Mouse (Mus musculus) kidney, postnatal 10 days (tissue): ENCODE results near the gene Adgra3.
A peak's percentile ranks its signal among the peaks of the same experiment; 100 is the strongest.

Experiments
- DNase-seq: peaks from one replicate; pipeline ENCODE4 v3.0.0; 2021; ENCODE audit warnings: mixed read lengths

Adgra3 gene

DNA sequence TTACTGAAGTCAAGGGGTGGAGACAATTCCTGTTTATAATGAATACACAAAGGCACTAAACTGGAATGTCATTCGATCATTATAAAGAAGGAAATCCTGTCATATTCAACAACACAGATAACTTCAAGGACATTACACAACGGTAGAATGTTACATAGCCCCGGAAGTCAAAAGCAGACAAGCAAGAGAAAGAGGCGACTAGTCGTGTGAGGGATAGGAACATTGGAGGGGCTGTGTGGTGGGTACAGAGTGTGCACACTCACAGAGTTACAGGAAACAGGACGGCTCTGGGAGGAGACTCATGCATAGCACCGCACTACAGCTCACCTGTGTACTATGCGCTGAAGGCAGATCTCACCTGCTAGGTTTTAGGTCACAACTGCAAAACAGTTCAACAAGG is 89.1 kb downstream of the Adgra3 start:
- DNase-seq, result no peak

DNA sequence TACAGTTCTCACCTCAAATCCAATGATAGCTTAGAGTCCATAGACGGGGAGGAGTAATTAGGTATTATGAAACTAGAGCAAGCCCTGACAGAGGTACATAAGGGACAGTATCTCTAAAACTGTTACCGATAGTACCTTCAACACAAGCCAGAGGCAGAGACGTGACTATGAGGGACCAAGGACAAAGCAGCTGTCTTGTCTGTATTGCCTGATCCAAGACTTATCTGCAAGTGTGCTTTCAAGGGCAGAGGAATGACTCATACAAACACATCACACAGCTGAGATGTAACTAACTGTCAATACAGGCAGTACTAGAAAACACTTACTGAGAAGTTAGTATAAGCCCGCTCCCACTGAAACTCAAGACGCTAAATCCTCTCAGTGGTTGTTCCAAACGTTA is 91.1 kb downstream of the Adgra3 start:
- no peak for DNase-seq

DNA sequence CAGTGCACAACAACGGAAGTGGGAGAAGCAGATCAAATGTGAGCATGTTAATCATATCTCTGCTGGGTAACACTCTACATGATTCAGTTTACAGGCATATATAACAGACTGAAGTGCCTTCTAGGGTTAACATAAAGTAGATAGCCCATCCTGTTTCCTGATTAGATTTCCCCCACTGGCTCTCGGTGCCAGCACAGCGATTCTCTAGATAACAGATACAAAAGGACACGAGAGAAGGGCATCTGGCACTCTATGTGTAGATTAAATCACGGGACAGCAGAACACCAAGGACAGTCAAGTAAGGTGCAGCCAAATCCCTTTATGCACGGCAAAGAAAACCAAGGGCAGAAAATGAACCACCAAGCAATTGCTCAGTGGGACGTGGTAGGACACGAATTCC is 93.0 kb downstream of the Adgra3 start:
- DNase-seq, result no peak

DNA sequence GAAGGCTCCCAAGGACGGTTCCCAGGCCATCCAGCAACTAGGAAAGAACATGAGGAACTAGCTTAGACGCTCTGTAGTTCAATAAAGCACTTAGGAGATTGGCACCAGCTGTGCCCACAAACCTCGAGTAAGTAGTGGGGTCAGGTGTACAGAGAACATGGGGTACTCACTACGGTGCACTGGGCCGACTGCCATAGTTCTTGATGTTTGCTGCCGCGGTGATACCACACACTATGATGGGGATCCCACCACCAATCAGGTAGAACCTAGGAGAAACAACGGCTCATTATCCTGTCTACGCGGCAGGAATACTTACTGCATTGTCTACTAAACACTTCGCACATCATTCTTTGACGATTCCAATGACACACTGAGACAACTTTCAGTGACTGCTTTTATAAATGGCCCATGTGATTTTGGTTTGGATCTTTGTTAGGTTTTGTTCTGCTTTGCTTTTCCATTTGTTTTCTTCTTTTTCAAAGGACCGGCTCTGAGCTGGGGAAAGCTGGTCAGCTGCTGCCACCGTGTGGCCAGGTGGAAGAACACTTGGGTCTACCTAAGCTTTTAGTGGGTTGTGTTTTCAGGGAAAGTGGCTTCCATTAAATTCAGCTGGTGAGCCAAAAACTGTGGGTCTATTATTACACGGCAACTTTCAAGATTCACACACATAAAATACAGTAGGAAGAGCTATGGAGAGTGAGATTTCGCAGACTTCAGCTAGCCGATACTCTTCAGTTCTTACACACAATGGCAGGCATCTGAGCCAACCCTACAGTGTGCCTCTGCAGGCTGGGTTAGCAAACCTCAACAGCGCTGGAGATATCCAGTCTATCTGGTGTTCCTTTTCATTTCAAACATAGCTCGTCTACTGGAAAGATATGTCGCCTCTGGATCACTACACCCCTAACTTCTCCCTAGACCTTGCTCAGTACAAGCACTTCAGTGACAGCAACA is 97.1 kb downstream of the Adgra3 start:
- peak; percentile 67 for DNase-seq

DNA sequence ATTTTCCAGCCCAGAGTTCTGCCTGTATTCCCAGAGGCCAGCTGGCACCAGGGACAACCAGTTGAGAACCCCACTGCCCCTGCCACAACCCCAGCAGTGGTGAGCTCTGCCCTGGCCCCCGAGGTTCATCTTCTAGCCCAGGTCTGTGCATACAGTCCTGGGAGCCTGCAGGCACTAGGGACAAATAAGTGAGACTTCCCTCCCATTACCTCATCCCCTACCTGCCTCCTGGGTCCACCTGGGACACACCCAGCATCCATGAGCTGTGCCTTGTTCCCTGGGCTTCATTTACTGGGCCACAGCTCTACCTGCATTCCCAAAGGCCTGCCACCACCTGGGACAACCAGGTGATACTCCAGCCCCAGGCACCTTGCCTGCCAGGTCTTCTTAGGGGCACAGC is 122.5 kb downstream of the Adgra3 start:
- no peak for DNase-seq

DNA sequence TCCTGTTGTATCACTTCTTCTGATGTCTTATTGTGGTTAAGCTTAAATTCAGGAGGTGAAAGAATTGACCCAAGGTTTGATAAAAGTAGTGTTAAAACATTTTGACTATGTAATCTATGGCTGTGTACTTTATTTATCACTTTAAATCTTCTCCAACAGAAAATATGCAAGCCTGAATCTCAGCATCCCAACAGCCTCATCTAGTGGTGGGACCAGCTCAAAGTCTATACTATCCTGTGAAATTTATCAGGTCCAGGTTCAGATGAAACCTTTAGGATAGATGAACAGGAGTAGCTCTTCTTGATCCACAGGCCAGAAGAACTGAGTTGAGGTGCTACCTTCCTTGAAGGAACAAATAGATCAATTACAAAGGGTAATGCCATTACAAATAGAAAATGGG is 134.1 kb downstream of the Adgra3 start:
- no peak for DNase-seq

DNA sequence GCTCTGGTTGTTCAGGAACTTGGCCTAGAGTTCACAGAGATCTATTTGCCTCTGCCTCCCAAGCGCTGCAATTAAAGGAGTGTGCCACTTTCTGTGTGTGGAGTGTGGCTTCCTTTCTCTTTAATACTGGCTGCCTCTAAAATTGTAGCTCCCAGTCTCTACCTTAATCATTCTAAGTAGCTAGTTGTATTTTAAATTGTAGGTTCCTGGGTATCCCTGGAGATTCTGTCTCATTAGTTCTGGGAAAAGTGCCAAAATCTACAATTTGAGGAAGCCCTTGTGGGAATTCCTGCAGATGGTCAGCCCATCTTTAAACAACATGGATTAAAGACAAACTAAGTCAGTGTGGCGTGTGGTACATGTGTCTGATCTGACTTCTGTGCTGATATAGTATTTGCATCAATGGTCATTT is 143.1 kb downstream of the Adgra3 start:
- DNase-seq, result no peak
